Mouse (Mus musculus) activated CD4-positive, CD25-positive, alpha-beta regulatory T cell, adult 4 months (primary cell): Measurements from ENCODE around the gene Dgkb. TPM values are rescaled to one million over a fixed set of nuclear protein-coding genes. Genes with fewer than 3 reads are reported as not detected.

ENCODE experiments used
- ATAC-seq: one replicate; pipeline ENCODE4 v1.8.0; 2017
- polyA plus RNA-seq, 2 experiments: library from polyadenylated mRNA; unstranded; fragments of 100-300 nt; shearing (Covaris generic); gene quantifications; one replicate each; pipeline ENCODE4 v1.2.1; 2017

Dgkb gene
- polyA plus RNA-seq, 2 experiments from 2014 or later: 0.28 to 0.34 TPM

- ATAC-seq: no peak
Measured at GRCm38 (mm10) chr12:38596416-38597062, 779.0 kb downstream of the Dgkb start.

- no peak for ATAC-seq
Measured at GRCm38 (mm10) chr12:38598096-38598495, 780.6 kb downstream of the Dgkb start.

GRCm38 (mm10) chr12:38600165-38600845 is 782.8 kb downstream of the Dgkb start:
- ATAC-seq: no peak

- no peak for ATAC-seq
Measured at GRCm38 (mm10) chr12:38608104-38608503, 790.6 kb downstream of the Dgkb start.

GRCm38 (mm10) chr12:38668265-38668664 is 850.7 kb downstream of the Dgkb start:
- no peak for ATAC-seq
